Mouse (Mus musculus): ENCODE results near the gene Itgav.

DNA sequence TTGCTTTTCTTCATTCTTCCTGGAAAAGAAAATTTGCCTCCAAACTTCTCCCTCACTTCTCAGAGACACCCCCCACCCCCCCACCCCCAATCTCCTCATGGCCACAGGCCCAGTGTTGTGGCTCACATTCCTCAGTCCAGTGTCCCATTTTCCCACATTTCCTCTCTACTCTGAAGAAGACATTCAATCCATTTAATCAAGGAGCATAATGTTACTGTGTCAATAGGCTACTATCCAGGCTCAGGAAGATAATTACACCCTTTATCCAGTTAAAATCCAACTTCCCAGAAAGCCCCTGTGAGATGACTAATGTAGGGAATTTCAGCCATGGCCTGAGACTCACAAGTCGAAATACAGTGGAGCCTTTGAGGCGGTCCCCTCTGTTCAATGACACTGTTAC lies 33.8 kb upstream of the Itgav start:
- TF ChIP-seq CTCF (IDR thresholded peaks at IDR 0.05; ENCODE audit: insufficient read depth, low read length) (no peak), POLR2A (IDR thresholded peaks at IDR 0.05; ENCODE audit: borderline replicate concordance, extremely low read depth, low read depth, low read length) (no peak)

Data from lung, adult 2 months (tissue).